Mouse (Mus musculus): ENCODE measurements around the gene Wfdc6b. TPM values are rescaled to one million over a fixed set of nuclear protein-coding genes. Genes with fewer than 3 reads are reported as not detected.
"Not testable (repeated sequence)": the region's sequence is repeated elsewhere in the genome, so short reads cannot be mapped to it uniquely, and the experiment has no call there.

Gene Wfdc6b
- polyA plus RNA-seq (2012; rRNA removed) = not detected in 2 replicates
- polyA plus RNA-seq (2014; fragmentation: Nextera tagmentation; extraction: Ambion mirVana) = not detected in 2 replicates

DNA sequence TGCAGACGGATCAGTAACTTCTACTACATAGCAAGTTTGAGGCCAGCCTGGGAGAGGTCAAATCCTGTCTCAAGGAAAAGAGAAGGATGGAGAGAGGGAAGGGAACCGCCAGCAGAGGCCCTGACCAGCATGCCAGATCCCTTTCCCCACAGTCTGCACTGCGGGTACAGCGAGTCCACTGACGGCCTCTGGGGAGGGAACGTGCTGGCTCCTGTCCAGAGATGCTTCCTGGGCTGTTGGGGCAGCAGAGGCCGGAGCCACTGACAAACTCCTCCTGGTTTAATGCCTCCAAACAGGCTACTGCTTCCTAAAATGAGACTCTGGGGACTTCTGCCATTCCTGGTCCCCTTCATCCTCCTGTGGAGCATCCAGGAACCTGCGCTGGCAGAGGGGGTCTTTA lies at the start of gene Wfdc6b, which contains the start of gene Wfdc8:
Wfdc6b (plus strand) TSS at position 52 of the 400 bp plus-strand sequence.
Wfdc8 (minus strand) TSS at position 156 of the 400 bp plus-strand sequence.
- not testable (repeated sequence) for H3K9ac ChIP-seq (replicated peaks); DNase-seq (ENCODE audit: low read depth in 3 of 3, low spot score in 3 of 3); H3K4me3 ChIP-seq (ENCODE audit: insufficient read depth in 1 of 2, low read depth in 2 of 2, low read length in 2 of 2); H3K36me3 ChIP-seq (replicated peaks; ENCODE audit: control insufficient read depth, insufficient read depth, low read depth); H3K4me1 ChIP-seq (replicated peaks; ENCODE audit: control insufficient read depth in 2 of 2, insufficient read depth in 2 of 2, low read length in 1 of 2); H3K4me2 ChIP-seq (ENCODE audit: low read depth); H3K27me3 ChIP-seq (ENCODE audit: control insufficient read depth, insufficient read depth, low read length); H3K27ac ChIP-seq; ATAC-seq (ENCODE audit: insufficient read depth); H3K9me3 ChIP-seq (ENCODE audit: control insufficient read depth, low read length)
- WGBS (ENCODE audit: insufficient replicate concordance) = 49% methylated on average over 8 of the region's 8 CpGs

DNA sequence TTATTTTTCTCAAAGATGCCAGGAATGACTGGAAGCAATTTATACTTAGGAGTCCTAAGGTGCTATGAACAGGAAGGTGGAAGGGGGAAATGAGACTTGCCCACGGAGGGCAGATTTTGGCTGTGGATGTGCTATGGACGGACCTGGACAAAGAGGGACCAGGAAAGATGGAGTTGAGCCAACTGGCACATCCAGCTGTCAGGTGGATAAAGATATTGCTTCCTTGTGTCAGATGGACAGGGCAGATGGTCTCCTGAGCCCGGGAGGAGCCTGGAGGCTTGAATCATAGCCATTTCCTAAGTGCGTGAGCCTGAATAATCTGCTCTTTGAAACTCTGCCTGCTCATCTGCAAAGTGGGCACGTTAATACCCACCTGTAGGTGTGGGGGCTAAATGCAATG lies 49.0 kb upstream of the Wfdc6b start:
- ATAC-seq (ENCODE audit: insufficient read depth) (no peak), DNase-seq (ENCODE audit: low read depth in 3 of 3, low spot score in 3 of 3) (no peak)
- Histone ChIP-seq H3K4me3 (ENCODE audit: insufficient read depth in 1 of 2, low read depth in 2 of 2, low read length in 2 of 2) (no peak overlapping the region), H3K4me2 (ENCODE audit: low read depth) (no peak overlapping the region), H3K4me1 (replicated peaks; ENCODE audit: control insufficient read depth in 2 of 2, insufficient read depth in 2 of 2, low read length in 1 of 2) (no peaks in the 10 kb centered on the region), H3K36me3 (replicated peaks; ENCODE audit: control insufficient read depth, insufficient read depth, low read depth) (no peaks in the 10 kb centered on the region), H3K9me3 (ENCODE audit: control insufficient read depth, low read length) (no peaks in the 10 kb centered on the region), H3K27ac (no peak overlapping the region), H3K27me3 (ENCODE audit: control insufficient read depth, insufficient read depth, low read length) (peaks cover 20% of the 10 kb centered on the region), H3K9ac (replicated peaks) (no peak overlapping the region)
- WGBS (ENCODE audit: insufficient replicate concordance) = 47% methylated on average over 5 of the region's 5 CpGs
- no peak for TF ChIP-seq EP300 (IDR thresholded peaks at IDR 0.05; ENCODE audit: low read depth)
- no peak for TF ChIP-seq CTCF (IDR thresholded peaks at IDR 0.05; ENCODE audit: low read depth)

DNA sequence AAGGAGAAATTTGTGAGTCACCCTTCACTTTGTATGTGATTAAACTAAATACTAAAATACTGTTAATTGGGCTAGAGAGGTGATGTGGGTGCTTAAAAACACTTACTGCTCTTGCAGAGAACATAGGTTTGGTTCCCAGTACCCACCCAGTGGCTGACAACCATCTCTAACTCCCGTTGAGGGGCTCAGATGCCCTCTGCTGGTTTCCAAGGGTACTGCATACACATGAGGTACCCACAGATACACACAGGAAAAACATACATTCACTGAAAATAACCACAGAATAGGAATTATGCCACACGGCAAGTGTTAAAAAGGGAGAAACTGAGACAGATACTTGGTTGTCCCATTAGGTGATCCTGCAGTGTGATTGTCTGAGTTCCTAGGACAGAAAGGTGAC lies 46.3 kb upstream of the Wfdc6b start:
- Histone ChIP-seq H3K27ac (no peak overlapping the region), H3K9me3 (ENCODE audit: control insufficient read depth, low read length) (no peaks in the 10 kb centered on the region), H3K36me3 (replicated peaks; ENCODE audit: control insufficient read depth, insufficient read depth, low read depth) (no peaks in the 10 kb centered on the region), H3K4me2 (ENCODE audit: low read depth) (no peak overlapping the region), H3K27me3 (ENCODE audit: control insufficient read depth, insufficient read depth, low read length) (peaks cover 20% of the 10 kb centered on the region), H3K4me1 (replicated peaks; ENCODE audit: control insufficient read depth in 2 of 2, insufficient read depth in 2 of 2, low read length in 1 of 2) (no peaks in the 10 kb centered on the region), H3K4me3 (ENCODE audit: insufficient read depth in 1 of 2, low read depth in 2 of 2, low read length in 2 of 2) (no peak overlapping the region), H3K9ac (replicated peaks) (no peak overlapping the region)
- DNase-seq (ENCODE audit: low read depth in 3 of 3, low spot score in 3 of 3) (no peak), ATAC-seq (ENCODE audit: insufficient read depth) (no peak)
- TF ChIP-seq CTCF (IDR thresholded peaks at IDR 0.05; ENCODE audit: low read depth) = peak; percentile 60
- TF ChIP-seq EP300 (IDR thresholded peaks at IDR 0.05; ENCODE audit: low read depth) = no peak
- 53% methylated on average over 2 of the region's 2 CpGs for WGBS (ENCODE audit: insufficient replicate concordance)

DNA sequence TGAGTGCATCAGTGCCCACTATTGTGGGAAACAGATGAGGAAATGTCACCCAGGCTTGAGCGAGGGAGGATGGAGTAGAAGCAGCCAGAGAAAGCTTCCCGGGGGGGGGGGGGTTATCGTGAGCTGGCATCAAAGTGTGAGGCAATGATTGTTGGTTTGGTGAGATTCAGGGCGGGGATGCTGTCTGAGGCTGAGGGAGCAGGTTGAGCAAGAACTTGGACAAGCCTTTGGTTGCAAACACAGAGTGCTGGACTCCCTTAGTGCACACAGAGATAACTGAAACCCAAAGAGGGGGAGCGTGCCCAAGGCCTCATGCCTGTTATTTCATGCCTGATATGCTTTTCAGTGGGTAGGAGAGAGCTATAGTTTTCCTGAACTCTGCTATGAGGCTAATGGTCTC lies 45.9 kb upstream of the Wfdc6b start:
- no peak for DNase-seq (ENCODE audit: low read depth in 3 of 3, low spot score in 3 of 3)
- TF ChIP-seq CTCF (IDR thresholded peaks at IDR 0.05; ENCODE audit: low read depth) (no peak), EP300 (IDR thresholded peaks at IDR 0.05; ENCODE audit: low read depth) (no peak)
- ATAC-seq (ENCODE audit: insufficient read depth) = no peak
- no peak overlapping the region for H3K27ac ChIP-seq
- H3K9ac ChIP-seq (replicated peaks) = no peak overlapping the region
- H3K36me3 ChIP-seq (replicated peaks; ENCODE audit: control insufficient read depth, insufficient read depth, low read depth) = no peaks in the 10 kb centered on the region
- H3K4me1 ChIP-seq (replicated peaks; ENCODE audit: control insufficient read depth in 2 of 2, insufficient read depth in 2 of 2, low read length in 1 of 2) = no peaks in the 10 kb centered on the region
- no peak overlapping the region for H3K4me3 ChIP-seq (ENCODE audit: insufficient read depth in 1 of 2, low read depth in 2 of 2, low read length in 2 of 2)
- H3K9me3 ChIP-seq (ENCODE audit: control insufficient read depth, low read length) = no peaks in the 10 kb centered on the region
- no peak overlapping the region for H3K4me2 ChIP-seq (ENCODE audit: low read depth)
- WGBS (ENCODE audit: insufficient replicate concordance) = 55% methylated on average over 5 of the region's 5 CpGs
- H3K27me3 ChIP-seq (ENCODE audit: control insufficient read depth, insufficient read depth, low read length) = peaks cover 20% of the 10 kb centered on the region

DNA sequence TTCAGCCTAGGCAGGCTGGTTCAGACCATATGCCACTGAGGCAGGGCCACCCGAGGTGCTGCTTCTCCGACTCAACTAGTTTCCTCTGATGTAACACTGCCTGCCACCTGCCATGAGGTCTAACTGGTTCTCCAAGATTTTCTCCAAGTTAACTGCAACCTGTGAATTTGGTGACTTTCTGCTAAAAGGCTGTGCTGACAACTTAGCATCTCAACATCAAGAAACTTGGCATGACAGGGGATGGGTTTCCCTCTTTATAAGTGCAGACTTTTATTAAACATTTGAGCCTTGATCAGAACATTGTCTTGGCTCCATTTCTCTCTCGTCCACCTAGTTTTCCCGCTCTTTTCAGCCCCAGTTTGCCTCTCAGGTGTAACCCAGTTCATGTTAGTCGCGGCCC lies 40.0 kb upstream of the Wfdc6b start, which contains the start of gene Spint3:
Spint3 (minus strand) TSS at position 101 of the 400 bp plus-strand sequence.
- H3K4me2 ChIP-seq (ENCODE audit: low read depth); H3K9me3 ChIP-seq (ENCODE audit: control insufficient read depth, low read length); H3K4me1 ChIP-seq (replicated peaks; ENCODE audit: control insufficient read depth in 2 of 2, insufficient read depth in 2 of 2, low read length in 1 of 2); H3K9ac ChIP-seq (replicated peaks); DNase-seq (ENCODE audit: low read depth in 3 of 3, low spot score in 3 of 3); H3K4me3 ChIP-seq (ENCODE audit: insufficient read depth in 1 of 2, low read depth in 2 of 2, low read length in 2 of 2); ATAC-seq (ENCODE audit: insufficient read depth); H3K27ac ChIP-seq; H3K27me3 ChIP-seq (ENCODE audit: control insufficient read depth, insufficient read depth, low read length); H3K36me3 ChIP-seq (replicated peaks; ENCODE audit: control insufficient read depth, insufficient read depth, low read depth): not testable (repeated sequence)
- 51% methylated on average over 6 of the region's 6 CpGs for WGBS (ENCODE audit: insufficient replicate concordance)

DNA sequence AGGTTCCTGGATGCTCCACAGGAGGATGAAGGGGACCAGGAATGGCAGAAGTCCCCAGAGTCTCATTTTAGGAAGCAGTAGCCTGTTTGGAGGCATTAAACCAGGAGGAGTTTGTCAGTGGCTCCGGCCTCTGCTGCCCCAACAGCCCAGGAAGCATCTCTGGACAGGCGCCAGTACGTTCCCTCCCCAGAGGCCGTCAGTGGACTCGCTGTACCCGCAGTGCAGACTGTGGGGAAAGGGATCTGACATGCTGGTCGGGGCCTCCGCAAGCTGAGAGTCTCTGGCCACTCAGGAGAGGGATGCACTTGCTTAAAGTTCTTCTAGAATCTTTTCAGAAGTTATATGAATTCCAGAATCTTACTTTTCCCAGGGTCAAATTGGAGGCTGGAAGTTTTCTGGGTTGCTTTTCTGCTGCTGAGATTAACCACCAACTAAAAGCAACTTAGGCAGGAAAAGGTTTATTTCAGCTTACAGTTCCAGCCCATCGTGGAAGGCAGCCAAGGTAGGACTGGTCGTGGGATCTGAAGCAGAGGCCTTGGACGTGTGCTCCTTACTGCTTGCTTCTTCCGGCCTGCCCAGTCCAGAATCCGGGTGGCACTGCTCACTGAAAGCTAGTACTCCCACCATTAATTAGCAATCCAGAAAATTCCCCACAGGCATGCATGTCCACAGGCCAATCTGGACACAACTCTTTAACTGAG lies 28.1 kb upstream of the Wfdc6b start, which contains the start of gene Wfdc6a:
Wfdc6a (minus strand) TSS at position 423 of the 701 bp plus-strand sequence.
- not testable (repeated sequence) for H3K27ac ChIP-seq; H3K4me1 ChIP-seq (replicated peaks; ENCODE audit: control insufficient read depth in 2 of 2, insufficient read depth in 2 of 2, low read length in 1 of 2); ATAC-seq (ENCODE audit: insufficient read depth); H3K9ac ChIP-seq (replicated peaks); H3K27me3 ChIP-seq (ENCODE audit: control insufficient read depth, insufficient read depth, low read length); DNase-seq (ENCODE audit: low read depth in 3 of 3, low spot score in 3 of 3); H3K9me3 ChIP-seq (ENCODE audit: control insufficient read depth, low read length); H3K4me2 ChIP-seq (ENCODE audit: low read depth); H3K36me3 ChIP-seq (replicated peaks; ENCODE audit: control insufficient read depth, insufficient read depth, low read depth); H3K4me3 ChIP-seq (ENCODE audit: insufficient read depth in 1 of 2, low read depth in 2 of 2, low read length in 2 of 2)
- 60% methylated on average over 13 of the region's 13 CpGs for WGBS (ENCODE audit: insufficient replicate concordance)

Data from liver, embryonic 14.5 days (tissue).